Mouse (Mus musculus): ENCODE measurements around the gene Fam219a. TPM values are rescaled to one million over a fixed set of nuclear protein-coding genes. Genes with fewer than 3 reads are reported as not detected.

The Fam219a gene
- polyA plus RNA-seq (2015; fragmentation: Nextera tagmentation; extraction: Ambion mirVana) = 2.3 and 2.9 TPM in 2 replicates

DNA sequence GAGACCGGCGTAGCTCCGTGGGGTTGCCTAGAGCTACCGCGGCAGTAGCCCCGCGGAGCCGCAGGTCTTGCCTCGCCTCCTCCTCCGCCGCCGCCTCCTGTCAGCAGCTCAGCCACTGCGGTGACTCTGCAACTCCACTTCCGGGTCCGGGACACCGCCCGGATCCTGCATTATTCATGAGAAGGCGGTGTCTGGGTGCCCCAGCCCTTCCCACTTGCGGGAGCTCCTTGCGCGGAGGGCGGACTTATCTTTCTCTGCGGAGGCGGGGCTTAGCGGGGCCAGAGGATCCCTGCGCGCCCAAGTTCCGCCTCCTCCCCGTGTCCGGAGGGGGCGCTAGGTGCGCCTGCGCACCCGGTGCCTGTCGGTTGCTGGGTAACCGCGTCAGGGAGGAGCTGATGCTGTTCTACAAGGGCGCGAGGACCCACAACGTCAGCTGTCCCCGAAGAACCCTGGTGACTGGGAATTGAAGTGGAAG lies at the start of gene Fam219a, which contains the start of gene Dnaic1:
Fam219a (minus strand) TSS at position 128 of the 475 bp plus-strand sequence.
Dnaic1 (plus strand) TSS at position 365 of the 475 bp plus-strand sequence.
- H3K27ac ChIP-seq = peak within 1 kb of the TSS; percentile 58; the same call in 1 of the 2 replicates
- peak within 1 kb of the TSS; percentile 81 for H3K4me2 ChIP-seq (ENCODE audit: low read length)
- peak; percentile 99 for DNase-seq (ENCODE audit: low spot score)
- H3K9me3 ChIP-seq (replicated peaks; ENCODE audit: low read length) = no peaks in the 10 kb centered on the region
- no peaks in the 10 kb centered on the region for H3K27me3 ChIP-seq (ENCODE audit: insufficient read depth, low read length)
- H3K9ac ChIP-seq (ENCODE audit: low read depth, low read length) = peak within 1 kb of the TSS; percentile 69
- H3K4me1 ChIP-seq (replicated peaks; ENCODE audit: insufficient read depth, low read length) = peaks cover 6% of the 10 kb centered on the region; the same call in 1 of the 2 replicates
- peak within 1 kb of the TSS; percentile 61 for H3K4me3 ChIP-seq (replicated peaks; ENCODE audit: low read depth, low read length)
- TF ChIP-seq CTCF (IDR thresholded peaks at IDR 0.05; ENCODE audit: low read depth) = peak; percentile 75
- peak; percentile 97 for ATAC-seq (replicated peaks; ENCODE audit: low FRiP score, low read depth)
- under 1% methylated on average over 36 of the region's 41 CpGs for WGBS
- no peaks in the 10 kb centered on the region for H3K36me3 ChIP-seq (ENCODE audit: insufficient read depth, low read length)

GRCm38 (mm10) chr4:41615661-41616599 lies 46.6 kb upstream of the Fam219a start:
- H3K4me1 ChIP-seq (replicated peaks; ENCODE audit: insufficient read depth, low read length) = no peaks in the 10 kb centered on the region
- no peak overlapping the region for H3K27ac ChIP-seq
- 54% methylated on average over 9 of the region's 9 CpGs for WGBS
- H3K27me3 ChIP-seq (ENCODE audit: insufficient read depth, low read length) = no peaks in the 10 kb centered on the region; the same call in 1 of the 2 replicates
- no peak overlapping the region for H3K4me3 ChIP-seq (replicated peaks; ENCODE audit: low read depth, low read length)
- H3K4me2 ChIP-seq (ENCODE audit: low read length) = no peak overlapping the region
- H3K36me3 ChIP-seq (ENCODE audit: insufficient read depth, low read length) = no peaks in the 10 kb centered on the region
- no peak overlapping the region for H3K9ac ChIP-seq (ENCODE audit: low read depth, low read length)
- no peak; the same call in 1 of the 2 replicates for TF ChIP-seq CTCF (IDR thresholded peaks at IDR 0.05; ENCODE audit: low read depth)
- DNase-seq (ENCODE audit: low spot score) (no peak), ATAC-seq (replicated peaks; ENCODE audit: low FRiP score, low read depth) (no peak)
- H3K9me3 ChIP-seq (replicated peaks; ENCODE audit: low read length) = no peaks in the 10 kb centered on the region

DNA sequence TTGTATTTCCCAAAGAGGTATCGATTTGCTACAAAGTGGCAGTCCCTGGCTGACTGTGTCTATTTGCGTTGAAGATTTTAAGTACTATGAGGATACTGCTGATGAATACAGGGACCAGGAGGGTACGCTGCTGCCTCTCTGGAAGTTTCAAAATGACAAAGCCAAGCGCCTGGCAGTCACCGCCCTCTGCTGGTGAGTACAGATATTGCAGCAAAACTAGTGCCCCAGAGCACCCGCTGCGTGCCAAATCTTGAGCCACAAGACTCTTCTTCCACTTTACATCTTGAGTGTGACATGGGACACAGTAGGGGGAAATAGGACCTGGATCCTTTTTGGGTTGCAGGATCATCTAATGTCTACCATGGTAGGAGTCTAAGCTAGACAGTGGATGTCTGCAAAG lies 44.8 kb upstream of the Fam219a start:
- WGBS = 11% methylated on average over 7 of the region's 7 CpGs
- no peaks in the 10 kb centered on the region for H3K36me3 ChIP-seq (ENCODE audit: insufficient read depth, low read length)
- ATAC-seq (replicated peaks; ENCODE audit: low FRiP score, low read depth) = no peak

GRCm38 (mm10) chr4:41612166-41612565 lies 42.8 kb upstream of the Fam219a start:
- no peak overlapping the region for H3K4me2 ChIP-seq (ENCODE audit: low read length)
- TF ChIP-seq CTCF (IDR thresholded peaks at IDR 0.05; ENCODE audit: low read depth) = no peak
- ATAC-seq (replicated peaks; ENCODE audit: low FRiP score, low read depth) = no peak
- DNase-seq (ENCODE audit: low spot score) = no peak
- WGBS = 56% methylated on average over 8 of the region's 8 CpGs
- H3K9ac ChIP-seq (ENCODE audit: low read depth, low read length) = no peak overlapping the region
- H3K4me1 ChIP-seq (replicated peaks; ENCODE audit: insufficient read depth, low read length) = no peaks in the 10 kb centered on the region
- no peak overlapping the region for H3K4me3 ChIP-seq (replicated peaks; ENCODE audit: low read depth, low read length)
- H3K9me3 ChIP-seq (replicated peaks; ENCODE audit: low read length) = no peaks in the 10 kb centered on the region
- H3K36me3 ChIP-seq (ENCODE audit: insufficient read depth, low read length) = no peaks in the 10 kb centered on the region
- no peaks in the 10 kb centered on the region for H3K27me3 ChIP-seq (ENCODE audit: insufficient read depth, low read length)
- no peak overlapping the region for H3K27ac ChIP-seq

More for the DNA sequence above, 44.8 kb upstream of the Fam219a start:
- Histone ChIP-seq H3K4me3 (replicated peaks; ENCODE audit: low read depth, low read length) (no peak overlapping the region), H3K27ac (no peak overlapping the region), H3K27me3 (ENCODE audit: insufficient read depth, low read length) (no peaks in the 10 kb centered on the region), H3K4me1 (replicated peaks; ENCODE audit: insufficient read depth, low read length) (no peaks in the 10 kb centered on the region), H3K4me2 (ENCODE audit: low read length) (no peak overlapping the region), H3K9me3 (replicated peaks; ENCODE audit: low read length) (no peaks in the 10 kb centered on the region), H3K9ac (ENCODE audit: low read depth, low read length) (no peak overlapping the region)
- DNase-seq (ENCODE audit: low spot score) = peak; percentile 91
- peak; percentile 99 for TF ChIP-seq CTCF (IDR thresholded peaks at IDR 0.05; ENCODE audit: low read depth)

DNA sequence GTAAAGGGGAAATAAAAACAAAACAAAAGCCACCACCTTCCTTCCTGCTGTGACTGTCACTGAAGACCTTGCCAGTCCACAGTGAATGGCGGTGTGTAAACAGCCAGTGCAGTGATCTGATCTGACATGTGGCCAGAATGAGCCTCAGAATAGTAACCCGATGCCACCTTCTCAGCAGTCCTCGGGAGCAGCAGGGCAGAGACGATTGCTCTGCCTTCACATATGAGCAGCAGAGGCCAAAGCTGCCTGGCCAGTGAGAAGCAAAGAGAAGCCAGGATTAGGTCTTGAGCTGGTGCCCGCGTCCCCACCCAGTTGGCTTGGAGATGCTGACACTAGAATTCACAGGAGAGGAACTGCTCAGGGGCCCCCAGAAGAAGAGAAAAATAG lies 41.2 kb upstream of the Fam219a start:
- no peak overlapping the region for H3K4me3 ChIP-seq (replicated peaks; ENCODE audit: low read depth, low read length)

More for the DNA sequence above, 41.2 kb upstream of the Fam219a start:
- no peak for TF ChIP-seq CTCF (IDR thresholded peaks at IDR 0.05; ENCODE audit: low read depth)
- no peaks in the 10 kb centered on the region for H3K4me1 ChIP-seq (replicated peaks; ENCODE audit: insufficient read depth, low read length)
- no peak overlapping the region for H3K4me2 ChIP-seq (ENCODE audit: low read length)
- WGBS = 19% methylated on average over 6 of the region's 6 CpGs
- H3K27me3 ChIP-seq (ENCODE audit: insufficient read depth, low read length) = no peaks in the 10 kb centered on the region
- no peak overlapping the region for H3K27ac ChIP-seq
- no peaks in the 10 kb centered on the region for H3K36me3 ChIP-seq (ENCODE audit: insufficient read depth, low read length)
- no peak overlapping the region for H3K9ac ChIP-seq (ENCODE audit: low read depth, low read length)
- no peaks in the 10 kb centered on the region for H3K9me3 ChIP-seq (replicated peaks; ENCODE audit: low read length)
- ATAC-seq (replicated peaks; ENCODE audit: low FRiP score, low read depth) = no peak
- peak; percentile 55 for DNase-seq (ENCODE audit: low spot score)

All from kidney, postnatal 0 days (tissue).